Mouse (Mus musculus) hindbrain, embryonic 16.5 days (tissue): ENCODE measurements at regions not wholly inside any gene's neighbourhood (a gene's known extent, or its start where the extent isn't known, plus 50 kb on each side); places are given as distances from the start of the nearest gene placed in this dataset.

Source experiments
- ATAC-seq: fragments of 200-750 bp; cut with Nextera tagmentation; 2 replicates; pipeline ENCODE4 v1.8.0; 2017; ENCODE audit warnings: moderate TSS enrichment, moderate library complexity
- H3K27ac ChIP-seq: fragments of 300-500 bp; sonication (generic); 2 replicates; pipeline ENCODE4 v1.5.1; 2014; ENCODE audit warnings: low read depth, mild to moderate bottlenecking, control low read depth, low read length, moderate library complexity
- H3K27me3 ChIP-seq: fragments of 300-500 bp; sonication (generic); replicated peaks from 2 replicates; pipeline ENCODE4 v1.6.1; 2014; ENCODE audit warnings: low read length; ENCODE audit not compliant: control insufficient read depth, insufficient read depth
- H3K36me3 ChIP-seq: fragments of 300-500 bp; sonication (generic); 2 replicates; pipeline ENCODE4 v1.6.1; 2014; ENCODE audit warnings: mild to moderate bottlenecking, low read length, moderate library complexity, mixed read lengths; ENCODE audit not compliant: control insufficient read depth, insufficient read depth
- H3K4me1 ChIP-seq: fragments of 300-500 bp; sonication (generic); 2 replicates; pipeline ENCODE4 v1.6.1; 2014; ENCODE audit warnings: low read depth, low read length; ENCODE audit not compliant: control insufficient read depth, insufficient read depth
- H3K4me2 ChIP-seq: fragments of 300-500 bp; sonication (generic); 2 replicates; pipeline ENCODE4 v1.6.1; 2014; ENCODE audit warnings: mild to moderate bottlenecking, low read length, control low read depth, moderate library complexity
- H3K4me3 ChIP-seq: fragments of 300-500 bp; sonication (generic); 2 replicates; pipeline ENCODE4 v1.5.1; 2014; ENCODE audit warnings: mild to moderate bottlenecking, low read length, control low read depth, moderate library complexity
- H3K9ac ChIP-seq: fragments of 300-500 bp; sonication (generic); 2 replicates; pipeline ENCODE4 v1.6.1; 2014; ENCODE audit warnings: low read depth, mild to moderate bottlenecking, control low read depth, low read length, moderate library complexity
- H3K9me3 ChIP-seq: fragments of 300-500 bp; sonication (generic); 2 replicates; pipeline ENCODE4 v1.6.1; 2014; ENCODE audit warnings: mild to moderate bottlenecking, low read length, moderate library complexity; ENCODE audit not compliant: control insufficient read depth
- WGBS: fragments of 180-500 bp; shearing (Covaris S2); extraction: QIAGEN DNeasy Blood & Tissue Kit; methylation state at CpG from one replicate; pipeline ENCODE4 v1.1.7; 2014; 5-methylcytosine and 5-hydroxymethylcytosine counted together

- no peak overlapping the region for H3K9ac ChIP-seq
- H3K4me1 ChIP-seq, result no peaks in the 10 kb centered on the region
- no peaks in the 10 kb centered on the region for H3K36me3 ChIP-seq
- no peak overlapping the region for H3K4me3 ChIP-seq
- ATAC-seq, result no peak
- H3K9me3 ChIP-seq, result no peaks in the 10 kb centered on the region
- 46% methylated on average over 2 of the region's 2 CpGs for whole genome bisulfite sequencing
- no peak overlapping the region for H3K27ac ChIP-seq
- no peaks in the 10 kb centered on the region for H3K27me3 ChIP-seq
- H3K4me2 ChIP-seq, result no peak overlapping the region
Observed at GRCm38 (mm10) chr5:85621078-85621477, 444.3 kb downstream of the Cenpc1 start.

GRCm38 (mm10) chr5:85614783-85615182 lies 450.6 kb downstream of the Cenpc1 start:
- Histone ChIP-seq H3K4me1 (no peaks in the 10 kb centered on the region), H3K36me3 (no peaks in the 10 kb centered on the region), H3K27ac (no peak overlapping the region), H3K27me3 (no peaks in the 10 kb centered on the region), H3K9me3 (no peaks in the 10 kb centered on the region), H3K4me3 (no peak overlapping the region), H3K9ac (no peak overlapping the region), H3K4me2 (no peak overlapping the region)
- WGBS, result 84% methylated on average over 3 of the region's 3 CpGs
- no peak for ATAC-seq

GRCm38 (mm10) chr5:85612606-85613005 lies 452.8 kb downstream of the Cenpc1 start:
- H3K27ac ChIP-seq, result no peak overlapping the region
- no peaks in the 10 kb centered on the region for H3K36me3 ChIP-seq
- H3K9ac ChIP-seq, result no peak overlapping the region
- H3K4me1 ChIP-seq, result no peaks in the 10 kb centered on the region
- no peaks in the 10 kb centered on the region for H3K9me3 ChIP-seq
- 83% methylated on average over 4 of the region's 4 CpGs for WGBS
- no peaks in the 10 kb centered on the region for H3K27me3 ChIP-seq
- no peak for ATAC-seq
- no peak overlapping the region for H3K4me3 ChIP-seq
- no peak overlapping the region for H3K4me2 ChIP-seq

- H3K27me3 ChIP-seq, result no peaks in the 10 kb centered on the region
- H3K4me2 ChIP-seq, result no peak overlapping the region
- no peak overlapping the region for H3K4me3 ChIP-seq
- ATAC-seq, result no peak
- H3K4me1 ChIP-seq, result no peaks in the 10 kb centered on the region
- H3K9ac ChIP-seq, result no peak overlapping the region
- 53% methylated on average over 4 of the region's 4 CpGs for WGBS
- no peaks in the 10 kb centered on the region for H3K36me3 ChIP-seq
- no peak overlapping the region for H3K27ac ChIP-seq
- H3K9me3 ChIP-seq, result no peaks in the 10 kb centered on the region
Observed at GRCm38 (mm10) chr5:85609104-85609503, 456.3 kb downstream of the Cenpc1 start.

GRCm38 (mm10) chr5:85598164-85598563 lies 467.2 kb downstream of the Cenpc1 start:
- Histone ChIP-seq H3K4me1 (no peaks in the 10 kb centered on the region), H3K27me3 (no peaks in the 10 kb centered on the region), H3K4me3 (no peak overlapping the region), H3K36me3 (no peaks in the 10 kb centered on the region), H3K9ac (no peak overlapping the region), H3K27ac (no peak overlapping the region), H3K4me2 (no peak overlapping the region), H3K9me3 (no peaks in the 10 kb centered on the region)
- no peak for ATAC-seq

- H3K27ac ChIP-seq, result no peak overlapping the region
- no peaks in the 10 kb centered on the region for H3K36me3 ChIP-seq
- H3K4me3 ChIP-seq, result no peak overlapping the region
- H3K27me3 ChIP-seq, result no peaks in the 10 kb centered on the region
- H3K4me2 ChIP-seq, result no peak overlapping the region
- no peak for ATAC-seq
- H3K9me3 ChIP-seq, result no peaks in the 10 kb centered on the region
- H3K9ac ChIP-seq, result no peak overlapping the region
- no peaks in the 10 kb centered on the region for H3K4me1 ChIP-seq
- WGBS, result 46% methylated on average over 1 of the region's 1 CpGs
Observed at GRCm38 (mm10) chr5:85595082-85595447, 470.3 kb downstream of the Cenpc1 start.

- no peak overlapping the region for H3K4me3 ChIP-seq
- 56% methylated on average over 4 of the region's 4 CpGs for WGBS
- no peak overlapping the region for H3K9ac ChIP-seq
- H3K9me3 ChIP-seq, result no peaks in the 10 kb centered on the region
- H3K27me3 ChIP-seq, result no peaks in the 10 kb centered on the region
- no peaks in the 10 kb centered on the region for H3K36me3 ChIP-seq
- no peaks in the 10 kb centered on the region for H3K4me1 ChIP-seq
- H3K27ac ChIP-seq, result no peak overlapping the region
- ATAC-seq, result no peak
- no peak overlapping the region for H3K4me2 ChIP-seq
Observed at GRCm38 (mm10) chr5:85594413-85595081, 470.8 kb downstream of the Cenpc1 start.

- Histone ChIP-seq H3K4me1 (no peaks in the 10 kb centered on the region), H3K36me3 (no peaks in the 10 kb centered on the region), H3K27ac (no peak overlapping the region), H3K4me3 (no peak overlapping the region), H3K27me3 (no peaks in the 10 kb centered on the region), H3K4me2 (no peak overlapping the region), H3K9me3 (no peaks in the 10 kb centered on the region), H3K9ac (no peak overlapping the region)
- 83% methylated on average over 3 of the region's 3 CpGs for WGBS
- ATAC-seq, result no peak
Observed at GRCm38 (mm10) chr5:85592236-85592635, 473.1 kb downstream of the Cenpc1 start.

- no peak overlapping the region for H3K4me3 ChIP-seq
- no peak for ATAC-seq
- no peaks in the 10 kb centered on the region for H3K27me3 ChIP-seq
- H3K27ac ChIP-seq, result no peak overlapping the region
- H3K9ac ChIP-seq, result no peak overlapping the region
- WGBS, result 34% methylated on average over 3 of the region's 3 CpGs
- H3K9me3 ChIP-seq, result no peaks in the 10 kb centered on the region
- no peak overlapping the region for H3K4me2 ChIP-seq
- H3K36me3 ChIP-seq, result no peaks in the 10 kb centered on the region
- H3K4me1 ChIP-seq, result no peaks in the 10 kb centered on the region
Observed at GRCm38 (mm10) chr5:85586727-85587126, 478.7 kb downstream of the Cenpc1 start.

GRCm38 (mm10) chr5:85572531-85572930 lies 492.9 kb downstream of the Cenpc1 start:
- Histone ChIP-seq H3K9ac (no peak overlapping the region), H3K36me3 (no peaks in the 10 kb centered on the region), H3K27me3 (no peaks in the 10 kb centered on the region), H3K27ac (no peak overlapping the region), H3K9me3 (no peaks in the 10 kb centered on the region), H3K4me1 (no peaks in the 10 kb centered on the region), H3K4me2 (no peak overlapping the region), H3K4me3 (no peak overlapping the region)
- ATAC-seq, result no peak
